Mouse (Mus musculus) megakaryocyte, embryonic 14.5 days (primary cell): ENCODE measurements around the gene Cdc7. TPM values are rescaled to one million over a fixed set of nuclear protein-coding genes. Genes with fewer than 3 reads are reported as not detected.

Source experiments
- H3K27me3 ChIP-seq: replicated peaks from 2 replicates; pipeline ENCODE3; 2012; ENCODE audit warnings: inconsistent platforms
- H3K36me3 ChIP-seq: replicated peaks from 2 replicates; pipeline ENCODE3; 2012; ENCODE audit warnings: low read length, inconsistent platforms, mixed read lengths
- H3K4me1 ChIP-seq: 2 replicates; pipeline ENCODE4 v1.6.1; 2012; ENCODE audit warnings: inconsistent platforms
- H3K4me3 ChIP-seq: replicated peaks from 2 replicates; pipeline ENCODE3; 2012; ENCODE audit warnings: moderate library complexity, mild to moderate bottlenecking, inconsistent platforms
- H3K9me3 ChIP-seq: 2 replicates; pipeline ENCODE4 v1.6.1; 2012; ENCODE audit warnings: inconsistent platforms
- FLI1 ChIP-seq: IDR thresholded peaks from 2 replicates; pipeline ENCODE4 v1.6.1; 2012; ENCODE audit warnings: low read length, inconsistent platforms, mixed read lengths
- GATA1 ChIP-seq: IDR thresholded peaks from 3 replicates; pipeline ENCODE4 v1.6.1; 2012; ENCODE audit warnings: mixed read lengths, low read length, inconsistent platforms, borderline replicate concordance
- polyA plus RNA-seq: library from polyadenylated mRNA; stranded (reverse); fragments of >175 nt; gene quantifications from 2 replicates; pipeline ENCODE4 v1.2.3, GENCODE M21; 2012; ENCODE audit warnings: low replicate concordance; ENCODE audit not compliant: insufficient read depth

Cdc7 gene
- polyA plus RNA-seq, 1 experiment = 0.92 TPM

GRCm38 (mm10) chr5:107020366-107020765 is 56.2 kb downstream of the Cdc7 start:
- Histone ChIP-seq H3K27me3 (peaks cover 43% of the 10 kb centered on the region), H3K36me3 (no peaks in the 10 kb centered on the region), H3K4me1 (peaks cover 14% of the 10 kb centered on the region), H3K4me3 (no peak overlapping the region), H3K9me3 (peaks cover 10% of the 10 kb centered on the region; the same call in 1 of the 2 replicates)
- TF ChIP-seq GATA1 = no peak
- no peak for TF ChIP-seq FLI1

GRCm38 (mm10) chr5:107021291-107022063 is 57.4 kb downstream of the Cdc7 start:
- Histone ChIP-seq H3K36me3 (no peaks in the 10 kb centered on the region), H3K9me3 (peaks cover 10% of the 10 kb centered on the region; the same call in 1 of the 2 replicates), H3K4me3 (no peak overlapping the region), H3K27me3 (peaks cover 49% of the 10 kb centered on the region), H3K4me1 (peaks cover 5% of the 10 kb centered on the region; the same call in 1 of the 2 replicates)
- TF ChIP-seq FLI1 = no peak
- TF ChIP-seq GATA1 = no peak

GRCm38 (mm10) chr5:107022064-107022428 is 57.9 kb downstream of the Cdc7 start:
- Histone ChIP-seq H3K36me3 (no peaks in the 10 kb centered on the region), H3K27me3 (peaks cover 53% of the 10 kb centered on the region), H3K9me3 (peaks cover 10% of the 10 kb centered on the region; the same call in 1 of the 2 replicates), H3K4me1 (peaks cover 5% of the 10 kb centered on the region; the same call in 1 of the 2 replicates), H3K4me3 (no peak overlapping the region)
- TF ChIP-seq GATA1 (no peak), FLI1 (no peak)

- no peak for TF ChIP-seq GATA1
- TF ChIP-seq FLI1 = no peak
- Histone ChIP-seq H3K36me3 (no peaks in the 10 kb centered on the region), H3K27me3 (peaks cover 59% of the 10 kb centered on the region), H3K4me3 (no peak overlapping the region), H3K9me3 (peaks cover 10% of the 10 kb centered on the region; the same call in 1 of the 2 replicates), H3K4me1 (peaks cover 5% of the 10 kb centered on the region; the same call in 1 of the 2 replicates)
Measured at GRCm38 (mm10) chr5:107023951-107024350, 59.8 kb downstream of the Cdc7 start.

GRCm38 (mm10) chr5:107025371-107025770 is 61.2 kb downstream of the Cdc7 start:
- H3K27me3 ChIP-seq = peaks cover 62% of the 10 kb centered on the region

GRCm38 (mm10) chr5:107025809-107026208 is 61.7 kb downstream of the Cdc7 start:
- Histone ChIP-seq H3K27me3 (peaks cover 62% of the 10 kb centered on the region), H3K4me3 (no peak overlapping the region), H3K9me3 (peaks cover 10% of the 10 kb centered on the region; the same call in 1 of the 2 replicates), H3K4me1 (peaks cover 5% of the 10 kb centered on the region; the same call in 1 of the 2 replicates), H3K36me3 (no peaks in the 10 kb centered on the region)
- TF ChIP-seq GATA1 = no peak
- no peak for TF ChIP-seq FLI1

More at GRCm38 (mm10) chr5:107025371-107025770, 61.2 kb downstream of the Cdc7 start:
- Histone ChIP-seq H3K36me3 (no peaks in the 10 kb centered on the region), H3K9me3 (peaks cover 10% of the 10 kb centered on the region; the same call in 1 of the 2 replicates), H3K4me1 (peaks cover 5% of the 10 kb centered on the region; the same call in 1 of the 2 replicates), H3K4me3 (no peak overlapping the region)
- TF ChIP-seq GATA1 (no peak), FLI1 (no peak)

GRCm38 (mm10) chr5:107027616-107028015 is 63.5 kb downstream of the Cdc7 start:
- no peak for TF ChIP-seq GATA1
- TF ChIP-seq FLI1 = no peak
- Histone ChIP-seq H3K27me3 (peaks cover 67% of the 10 kb centered on the region), H3K4me3 (no peak overlapping the region), H3K4me1 (peaks cover 5% of the 10 kb centered on the region; the same call in 1 of the 2 replicates), H3K9me3 (peaks cover 5% of the 10 kb centered on the region; the same call in 1 of the 2 replicates), H3K36me3 (no peaks in the 10 kb centered on the region)

- no peak overlapping the region for H3K4me3 ChIP-seq
- H3K9me3 ChIP-seq = no peaks in the 10 kb centered on the region
- H3K36me3 ChIP-seq = no peaks in the 10 kb centered on the region
- TF ChIP-seq GATA1 = no peak
- TF ChIP-seq FLI1 = no peak
- peaks cover 5% of the 10 kb centered on the region; the same call in 1 of the 2 replicates for H3K4me1 ChIP-seq
- peaks cover 62% of the 10 kb centered on the region for H3K27me3 ChIP-seq
Measured at GRCm38 (mm10) chr5:107028557-107028956, 64.4 kb downstream of the Cdc7 start.

- peaks cover 54% of the 10 kb centered on the region for H3K27me3 ChIP-seq
- no peaks in the 10 kb centered on the region for H3K36me3 ChIP-seq
- TF ChIP-seq GATA1 = no peak
- no peak for TF ChIP-seq FLI1
- no peak overlapping the region for H3K4me3 ChIP-seq
- H3K4me1 ChIP-seq = no peaks in the 10 kb centered on the region
- no peaks in the 10 kb centered on the region for H3K9me3 ChIP-seq
Measured at GRCm38 (mm10) chr5:107029801-107030200, 65.7 kb downstream of the Cdc7 start.

GRCm38 (mm10) chr5:107030821-107031220 is 66.7 kb downstream of the Cdc7 start:
- H3K4me3 ChIP-seq = no peak overlapping the region
- no peaks in the 10 kb centered on the region for H3K36me3 ChIP-seq
- TF ChIP-seq FLI1 (no peak), GATA1 (no peak)
- peaks cover 51% of the 10 kb centered on the region for H3K27me3 ChIP-seq
- H3K4me1 ChIP-seq = no peaks in the 10 kb centered on the region
- H3K9me3 ChIP-seq = no peaks in the 10 kb centered on the region

Other genes with a start within 250 kb of the Cdc7 start
- gene Hfm1, start 38.0 kb upstream of the Cdc7 start, polyA plus RNA-seq = 0.16 TPM in 1 of 2 replicates, not detected in the other